ENCODE assay signal across 18 mouse cellular contexts in genomic region chr8:77829126-77829748, GRCm38 (mm10).
A peak's percentile ranks its signal among the peaks of the same experiment; 100 is the strongest.
DNase-seq lines count a peak whose midpoint lies in the region; ATAC-seq lines count a peak whose summit lies in the region.
"Had no signal": no experiment of that assay in that cellular context is flagged by ENCODE, and none has a peak within 500 bp of the region (broad histone marks: within the 10 kb centered on the region; RNA-seq: fewer than 3 reads in every experiment).

No protein-coding gene starts in this region.

- H3K9ac ChIP-seq in kidney, embryonic 16.5 days (replicated peaks; ENCODE audit: low read length), result no peak overlapping the region
- H3K9ac ChIP-seq: liver, embryonic 15.5 days had no signal

- DNase-seq in kidney, postnatal 10 days, result no peak
- DNase-seq in embryo, embryonic 9.5 days (ENCODE audit: extremely low spot score), result peak; percentile 50
- DNase-seq in hindlimb bud, embryonic 11.5 days (ENCODE audit: extremely low spot score, low read depth, low spot score), result peak; percentile 89
- DNase-seq in yolk sac, embryonic 10.5 days (ENCODE audit: low spot score), result peak; percentile 15
- no peak for DNase-seq in adrenal gland, adult 8-10 months
- DNase-seq: adrenal gland, adult 2 months; cerebellum, adult 8-10 months; gastrocnemius, postnatal 14 days; heart, postnatal 14 days; kidney, postnatal 36 days; lung, postnatal 10 days; right cerebral cortex, postnatal 14 days had no signal

- H3K27me3 ChIP-seq in kidney, embryonic 16.5 days (ENCODE audit: insufficient read depth, low read length), result no peaks in the 10 kb centered on the region
- H3K27me3 ChIP-seq: liver, embryonic 15.5 days had no signal

- no peak for ATAC-seq in kidney, embryonic 16.5 days (ENCODE audit: low FRiP score, low TSS enrichment)
- no peak for ATAC-seq in megakaryocyte progenitor cell, adult 5-6 weeks (replicated peaks; ENCODE audit: poor library complexity)

- no peaks in the 10 kb centered on the region for H3K36me3 ChIP-seq in kidney, embryonic 16.5 days (ENCODE audit: insufficient read depth, low read length)
- H3K36me3 ChIP-seq: liver, embryonic 15.5 days had no signal

- H3K27ac ChIP-seq in kidney, embryonic 16.5 days (ENCODE audit: low read length), result peak overlapping the region; percentile 17; the same call in 1 of the 2 replicates
- H3K27ac ChIP-seq: liver, embryonic 15.5 days had no signal

- H3K4me2 ChIP-seq in kidney, embryonic 16.5 days (replicated peaks; ENCODE audit: low read depth, low read length), result no peak overlapping the region
- H3K4me2 ChIP-seq: liver, embryonic 15.5 days; midbrain, embryonic 11.5 days had no signal

- 34% methylated on average over 5 of the region's 5 CpGs for WGBS in kidney, embryonic 16.5 days

- no peaks in the 10 kb centered on the region for H3K9me3 ChIP-seq in kidney, embryonic 16.5 days (ENCODE audit: low read length)
- H3K9me3 ChIP-seq: liver, embryonic 15.5 days had no signal

- peaks cover 27% of the 10 kb centered on the region; the same call in 1 of the 2 replicates for H3K4me1 ChIP-seq in kidney, embryonic 16.5 days (ENCODE audit: insufficient read depth, low read length)
- H3K4me1 ChIP-seq: liver, embryonic 15.5 days had no signal

- no peak overlapping the region for H3K4me3 ChIP-seq in kidney, embryonic 16.5 days (ENCODE audit: low read length)
- H3K4me3 ChIP-seq: erythroblast, embryonic 14.5 days; liver, embryonic 15.5 days; myocyte had no signal

Comparison
In these comparisons a context has a peak if more than half of its experiments do, and no peak if none do; other contexts are left out.
1. DNase-seq: peak in embryo, embryonic 9.5 days (single experiment), hindlimb bud, embryonic 11.5 days (single experiment) and yolk sac, embryonic 10.5 days (single experiment); none in kidney, postnatal 10 days (single experiment) and adrenal gland, adult 8-10 months (single experiment).